Mouse (Mus musculus): ENCODE results near the gene Fam181a. TPM values are rescaled to one million over a fixed set of nuclear protein-coding genes. Genes with fewer than 3 reads are reported as not detected.
A peak's percentile ranks its signal among the peaks of the same experiment; 100 is the strongest.

Fam181a gene
- polyA plus RNA-seq, 1 experiment, result not detected

GRCm38 (mm10) chr12:103355746-103356414 lies 45.1 kb downstream of the Fam181a start, which contains the start of gene Asb2:
Gene Asb2, minus strand, starts transcription at chr12:103356001.
- no peak for TF ChIP-seq CTCF (IDR thresholded peaks at IDR 0.05; ENCODE audit: control insufficient read depth, insufficient read depth, low read length)
- no peak for TF ChIP-seq POLR2A (IDR thresholded peaks at IDR 0.05; ENCODE audit: borderline replicate concordance, control insufficient read depth, low read depth, low read length)
- 63% methylated on average over 14 of the region's 14 CpGs for WGBS
- H3K27ac ChIP-seq (ENCODE audit: control insufficient read depth, insufficient read depth, low read depth, low read length, poor library complexity), result no peak within 1 kb of the TSS

GRCm38 (mm10) chr12:103356415-103356748 lies 45.6 kb downstream of the Fam181a start:
- TF ChIP-seq CTCF (IDR thresholded peaks at IDR 0.05; ENCODE audit: control insufficient read depth, insufficient read depth, low read length) (no peak), POLR2A (IDR thresholded peaks at IDR 0.05; ENCODE audit: borderline replicate concordance, control insufficient read depth, low read depth, low read length) (no peak)
- Histone ChIP-seq H3K27ac (ENCODE audit: control insufficient read depth, insufficient read depth, low read depth, low read length, poor library complexity) (no peak overlapping the region), H3K4me1 (ENCODE audit: control insufficient read depth, insufficient read depth, low read length) (no peaks in the 10 kb centered on the region; the same call in 1 of the 2 replicates), H3K4me3 (replicated peaks; ENCODE audit: control insufficient read depth, low read depth, low read length) (no peak overlapping the region)
- 84% methylated on average over 4 of the region's 4 CpGs for WGBS

More at GRCm38 (mm10) chr12:103355746-103356414, 45.1 kb downstream of the Fam181a start, which contains the start of gene Asb2:
- no peak within 1 kb of the TSS for H3K4me3 ChIP-seq (replicated peaks; ENCODE audit: control insufficient read depth, low read depth, low read length)
- H3K4me1 ChIP-seq (ENCODE audit: control insufficient read depth, insufficient read depth, low read length), result no peaks in the 10 kb centered on the region; the same call in 1 of the 2 replicates

GRCm38 (mm10) chr12:103358216-103358615 lies 47.4 kb downstream of the Fam181a start:
- no peak overlapping the region for H3K27ac ChIP-seq (ENCODE audit: control insufficient read depth, insufficient read depth, low read depth, low read length, poor library complexity)
- 80% methylated on average over 8 of the region's 8 CpGs for WGBS
- TF ChIP-seq POLR2A (IDR thresholded peaks at IDR 0.05; ENCODE audit: borderline replicate concordance, control insufficient read depth, low read depth, low read length), result no peak

GRCm38 (mm10) chr12:103358951-103359801 lies 48.4 kb downstream of the Fam181a start:
- 70% methylated on average over 4 of the region's 4 CpGs for WGBS
- Histone ChIP-seq H3K27ac (ENCODE audit: control insufficient read depth, insufficient read depth, low read depth, low read length, poor library complexity) (peak overlapping the region; percentile 62; the same call in 1 of the 2 replicates), H3K4me3 (replicated peaks; ENCODE audit: control insufficient read depth, low read depth, low read length) (no peak overlapping the region), H3K4me1 (ENCODE audit: control insufficient read depth, insufficient read depth, low read length) (peaks cover 1% of the 10 kb centered on the region; the same call in 1 of the 2 replicates)
- TF ChIP-seq POLR2A (IDR thresholded peaks at IDR 0.05; ENCODE audit: borderline replicate concordance, control insufficient read depth, low read depth, low read length), result no peak
- no peak for TF ChIP-seq CTCF (IDR thresholded peaks at IDR 0.05; ENCODE audit: control insufficient read depth, insufficient read depth, low read length)

More at GRCm38 (mm10) chr12:103358216-103358615, 47.4 kb downstream of the Fam181a start:
- H3K4me3 ChIP-seq (replicated peaks; ENCODE audit: control insufficient read depth, low read depth, low read length), result no peak overlapping the region
- H3K4me1 ChIP-seq (ENCODE audit: control insufficient read depth, insufficient read depth, low read length), result peaks cover 1% of the 10 kb centered on the region; the same call in 1 of the 2 replicates

- H3K4me1 ChIP-seq (ENCODE audit: control insufficient read depth, insufficient read depth, low read length), result peaks cover 1% of the 10 kb centered on the region; the same call in 1 of the 2 replicates
- TF ChIP-seq CTCF (IDR thresholded peaks at IDR 0.05; ENCODE audit: control insufficient read depth, insufficient read depth, low read length) (no peak), POLR2A (IDR thresholded peaks at IDR 0.05; ENCODE audit: borderline replicate concordance, control insufficient read depth, low read depth, low read length) (no peak)
- H3K4me3 ChIP-seq (replicated peaks; ENCODE audit: control insufficient read depth, low read depth, low read length), result no peak overlapping the region
- 76% methylated on average over 8 of the region's 8 CpGs for WGBS
- no peak overlapping the region for H3K27ac ChIP-seq (ENCODE audit: control insufficient read depth, insufficient read depth, low read depth, low read length, poor library complexity)
These were observed 50.0 kb downstream of the Fam181a start for GRCm38 (mm10) chr12:103360812-103361211.

- H3K4me1 ChIP-seq (ENCODE audit: control insufficient read depth, insufficient read depth, low read length), result peaks cover 1% of the 10 kb centered on the region; the same call in 1 of the 2 replicates
- no peak overlapping the region for H3K27ac ChIP-seq (ENCODE audit: control insufficient read depth, insufficient read depth, low read depth, low read length, poor library complexity)
- whole genome bisulfite sequencing, result 76% methylated on average over 17 of the region's 17 CpGs
- no peak overlapping the region for H3K4me3 ChIP-seq (replicated peaks; ENCODE audit: control insufficient read depth, low read depth, low read length)
- TF ChIP-seq POLR2A (IDR thresholded peaks at IDR 0.05; ENCODE audit: borderline replicate concordance, control insufficient read depth, low read depth, low read length) (no peak), CTCF (IDR thresholded peaks at IDR 0.05; ENCODE audit: control insufficient read depth, insufficient read depth, low read length) (no peak)
These were observed 50.9 kb downstream of the Fam181a start for GRCm38 (mm10) chr12:103361539-103362307.

- TF ChIP-seq POLR2A (IDR thresholded peaks at IDR 0.05; ENCODE audit: borderline replicate concordance, control insufficient read depth, low read depth, low read length), result no peak
- TF ChIP-seq CTCF (IDR thresholded peaks at IDR 0.05; ENCODE audit: control insufficient read depth, insufficient read depth, low read length), result no peak
- H3K27ac ChIP-seq (ENCODE audit: control insufficient read depth, insufficient read depth, low read depth, low read length, poor library complexity), result no peak overlapping the region
- 56% methylated on average over 3 of the region's 3 CpGs for WGBS
- H3K4me3 ChIP-seq (replicated peaks; ENCODE audit: control insufficient read depth, low read depth, low read length), result no peak overlapping the region
- peaks cover 1% of the 10 kb centered on the region; the same call in 1 of the 2 replicates for H3K4me1 ChIP-seq (ENCODE audit: control insufficient read depth, insufficient read depth, low read length)
These were observed 51.6 kb downstream of the Fam181a start for GRCm38 (mm10) chr12:103362336-103362735.

Other genes with a start within 250 kb of the Fam181a start
- not detected in 2 replicates for gene Prima1, start 68.8 kb upstream of the Fam181a start, polyA plus RNA-seq (2011; ENCODE audit: insufficient read depth, insufficient read length, low replicate concordance, missing spikeins)
- 2.8 TPM in 2 replicates for gene Asb2, start 45.0 kb downstream of the Fam181a start, polyA plus RNA-seq (2011; ENCODE audit: insufficient read depth, insufficient read length, low replicate concordance, missing spikeins)
- gene Otub2, start 77.7 kb downstream of the Fam181a start, polyA plus RNA-seq (2011; ENCODE audit: insufficient read depth, insufficient read length, low replicate concordance, missing spikeins), result 9.0 and 13.3 TPM in 2 replicates
- gene 9330161L09Rik, start 96.8 kb downstream of the Fam181a start, polyA plus RNA-seq (2011; ENCODE audit: insufficient read depth, insufficient read length, low replicate concordance, missing spikeins), result 0.99 TPM in 1 of 2 replicates, not detected in the other
- 23.2 and 40.5 TPM in 2 replicates for gene Ddx24, start 114.9 kb downstream of the Fam181a start, polyA plus RNA-seq (2011; ENCODE audit: insufficient read depth, insufficient read length, low replicate concordance, missing spikeins)
- gene Ifi27, start 123.2 kb downstream of the Fam181a start, polyA plus RNA-seq (2011; ENCODE audit: insufficient read depth, insufficient read length, low replicate concordance, missing spikeins), result 114 and 211 TPM in 2 replicates
- 31.6 and 112 TPM in 2 replicates for gene Ifi27l2a, start 132.7 kb downstream of the Fam181a start, polyA plus RNA-seq (2011; ENCODE audit: insufficient read depth, insufficient read length, low replicate concordance, missing spikeins)
- not detected in 2 replicates for gene Ifi27l2b, start 146.2 kb downstream of the Fam181a start, polyA plus RNA-seq (2011; ENCODE audit: insufficient read depth, insufficient read length, low replicate concordance, missing spikeins)
- gene Ppp4r4, start 221.3 kb downstream of the Fam181a start, polyA plus RNA-seq (2011; ENCODE audit: insufficient read depth, insufficient read length, low replicate concordance, missing spikeins), result 0.62 TPM in 1 of 2 replicates, not detected in the other